Mouse (Mus musculus): ENCODE data around the gene Bmp8b. TPM values are rescaled to one million over a fixed set of nuclear protein-coding genes. Genes with fewer than 3 reads are reported as not detected.

Gene Bmp8b
- polyA plus RNA-seq, 1 experiment = not detected

- no peak for TF ChIP-seq CTCF (IDR thresholded peaks at IDR 0.05; ENCODE audit: low read depth, low read length)
- no peak for TF ChIP-seq POLR2A (IDR thresholded peaks at IDR 0.05; ENCODE audit: borderline replicate concordance, low read depth, low read length)
- Histone ChIP-seq H3K4me3 (ENCODE audit: insufficient read depth, low read length) (no peak overlapping the region), H3K27ac (ENCODE audit: insufficient read depth, low read depth, low read length) (no peak overlapping the region), H3K4me1 (ENCODE audit: control insufficient read depth, insufficient read depth, low read length) (peaks cover 3% of the 10 kb centered on the region; the same call in 1 of the 2 replicates)
These were observed 59.2 kb downstream of the Bmp8b start for GRCm38 (mm10) chr4:123164157-123164556.

GRCm38 (mm10) chr4:123171811-123172210 is 66.8 kb downstream of the Bmp8b start:
- Histone ChIP-seq H3K4me3 (ENCODE audit: insufficient read depth, low read length) (no peak overlapping the region), H3K4me1 (ENCODE audit: control insufficient read depth, insufficient read depth, low read length) (0 out of 2 replicates have a peak, but pooled peaks cover 4% of the 10 kb centered on the region), H3K27ac (ENCODE audit: insufficient read depth, low read depth, low read length) (no peak overlapping the region)
- no peak for TF ChIP-seq CTCF (IDR thresholded peaks at IDR 0.05; ENCODE audit: low read depth, low read length)
- TF ChIP-seq POLR2A (IDR thresholded peaks at IDR 0.05; ENCODE audit: borderline replicate concordance, low read depth, low read length) = no peak

Other genes starting within 250 kb of the Bmp8b start
- gene Cap1, start 219.1 kb upstream of the Bmp8b start, polyA plus RNA-seq (2012; ENCODE audit: insufficient read depth, insufficient read length, missing spikeins) = 495 and 593 TPM in 2 replicates
- not detected in 2 replicates for gene Mfsd2a, start 144.0 kb upstream of the Bmp8b start, polyA plus RNA-seq (2012; ENCODE audit: insufficient read depth, insufficient read length, missing spikeins)
- 0.29 and 0.32 TPM in 2 replicates for gene Mycl, start 109.5 kb upstream of the Bmp8b start, polyA plus RNA-seq (2012; ENCODE audit: insufficient read depth, insufficient read length, missing spikeins)
- 11.0 and 12.5 TPM in 2 replicates for gene Trit1, start 88.6 kb upstream of the Bmp8b start, polyA plus RNA-seq (2012; ENCODE audit: insufficient read depth, insufficient read length, missing spikeins)
- not detected in 2 replicates for gene Oxct2b, start 11.1 kb downstream of the Bmp8b start, polyA plus RNA-seq (2012; ENCODE audit: insufficient read depth, insufficient read length, missing spikeins)
- gene Ppie, start 34.8 kb downstream of the Bmp8b start, polyA plus RNA-seq (2012; ENCODE audit: insufficient read depth, insufficient read length, missing spikeins) = 20.5 and 20.7 TPM in 2 replicates
- gene Hpcal4, start 78.1 kb downstream of the Bmp8b start, polyA plus RNA-seq (2012; ENCODE audit: insufficient read depth, insufficient read length, missing spikeins) = not detected in 2 replicates
- gene Nt5c1a, start 96.3 kb downstream of the Bmp8b start, polyA plus RNA-seq (2012; ENCODE audit: insufficient read depth, insufficient read length, missing spikeins) = not detected in 2 replicates
- gene Heyl, start 128.4 kb downstream of the Bmp8b start, polyA plus RNA-seq (2012; ENCODE audit: insufficient read depth, insufficient read length, missing spikeins) = not detected in 2 replicates
- gene Pabpc4, start 157.2 kb downstream of the Bmp8b start, polyA plus RNA-seq (2012; ENCODE audit: insufficient read depth, insufficient read length, missing spikeins) = 16.7 and 18.3 TPM in 2 replicates
- not detected in 2 replicates for gene Oxct2a, start 218.5 kb downstream of the Bmp8b start, polyA plus RNA-seq (2012; ENCODE audit: insufficient read depth, insufficient read length, missing spikeins)
- gene Bmp8a, start 238.1 kb downstream of the Bmp8b start, polyA plus RNA-seq (2012; ENCODE audit: insufficient read depth, insufficient read length, missing spikeins) = not detected in 2 replicates

Measured in bone marrow macrophage, adult 2 months (primary cell).